Mouse (Mus musculus) ES-Bruce4 (cell line): ENCODE measurements around the gene Fcgrt. TPM values are rescaled to one million over a fixed set of nuclear protein-coding genes. Genes with fewer than 3 reads are reported as not detected.

Experiments used
- H3K27ac ChIP-seq: 2 replicates; pipeline ENCODE4 v1.5.1; 2012; ENCODE audit warnings: low read length, inconsistent platforms; ENCODE audit not compliant: insufficient read depth
- H3K27me3 ChIP-seq: 2 replicates; pipeline ENCODE4 v1.6.1; 2012; ENCODE audit warnings: mild to moderate bottlenecking, low read length, inconsistent platforms; ENCODE audit not compliant: control insufficient read depth, poor library complexity, insufficient read depth, severe bottlenecking
- H3K36me3 ChIP-seq: 2 replicates; pipeline ENCODE4 v1.6.1; 2012; ENCODE audit warnings: inconsistent platforms, mild to moderate bottlenecking, low read length, moderate library complexity; ENCODE audit not compliant: control insufficient read depth, poor library complexity, insufficient read depth, severe bottlenecking
- H3K4me1 ChIP-seq: one replicate; pipeline ENCODE4 v1.8.1; 2011; ENCODE audit warnings: low read length; ENCODE audit not compliant: control insufficient read depth, insufficient read depth
- H3K4me3 ChIP-seq: 2 replicates; pipeline ENCODE4 v1.5.1; 2011; ENCODE audit warnings: low read depth, mild to moderate bottlenecking, low read length
- H3K9ac ChIP-seq: 2 replicates; pipeline ENCODE4 v1.6.1; 2012; ENCODE audit warnings: low read depth, mild to moderate bottlenecking, inconsistent platforms; ENCODE audit not compliant: poor library complexity, severe bottlenecking
- H3K9me3 ChIP-seq: replicated peaks from 2 replicates; pipeline ENCODE4 v1.6.1; 2012; ENCODE audit warnings: mild to moderate bottlenecking, low read length, inconsistent platforms; ENCODE audit not compliant: control insufficient read depth, poor library complexity, insufficient read depth, severe bottlenecking
- CTCF ChIP-seq: IDR thresholded peaks from one replicate; pipeline ENCODE4 v1.8.1; 2011; ENCODE audit warnings: low read depth, low read length
- EP300 ChIP-seq: IDR thresholded peaks from 2 replicates; pipeline ENCODE4 v1.6.1; 2011; ENCODE audit warnings: low read depth, low read length; ENCODE audit not compliant: insufficient read depth
- POLR2A ChIP-seq: IDR thresholded peaks from one replicate; pipeline ENCODE4 v1.8.1; 2011; ENCODE audit warnings: low read length; ENCODE audit not compliant: insufficient read depth
- polyA plus RNA-seq: library from polyadenylated mRNA; stranded (reverse); fragments of >200 nt; gene quantifications from 2 replicates; pipeline ENCODE4 v1.2.4, GENCODE M21; 2011; ENCODE audit warnings: low read depth; ENCODE audit not compliant: missing spikeins, insufficient read depth, insufficient read length

Gene Fcgrt
- polyA plus RNA-seq, 1 experiment, result 2.0 TPM

- H3K27ac ChIP-seq, result peak within 1 kb of the TSS; percentile 82
- peak within 1 kb of the TSS; percentile 98 for H3K4me3 ChIP-seq
- TF ChIP-seq EP300, result peak; percentile 13; the same call in 1 of the 2 replicates
- no peak for TF ChIP-seq CTCF
- no peaks in the 10 kb centered on the region for H3K9me3 ChIP-seq
- H3K27me3 ChIP-seq, result no peaks in the 10 kb centered on the region
- no peaks in the 10 kb centered on the region for H3K36me3 ChIP-seq
- H3K9ac ChIP-seq, result peak within 1 kb of the TSS; percentile 44
- H3K4me1 ChIP-seq, result no peaks in the 10 kb centered on the region
Measured at GRCm38 (mm10) chr7:45062239-45062835, 41.3 kb downstream of the Fcgrt start, which contains the start of the genes Nosip and Prrg2. Nosip (plus strand) TSS chr7:45062429. Prrg2 (minus strand) TSS chr7:45062677.

GRCm38 (mm10) chr7:45061532-45062075 lies 42.0 kb downstream of the Fcgrt start:
- H3K36me3 ChIP-seq, result no peaks in the 10 kb centered on the region
- H3K27me3 ChIP-seq, result no peaks in the 10 kb centered on the region
- TF ChIP-seq POLR2A (no peak), CTCF (no peak), EP300 (no peak)
- H3K27ac ChIP-seq, result no peak overlapping the region
- H3K9ac ChIP-seq, result peak overlapping the region; percentile 15; the same call in 1 of the 2 replicates
- no peaks in the 10 kb centered on the region for H3K9me3 ChIP-seq
- no peaks in the 10 kb centered on the region for H3K4me1 ChIP-seq
- H3K4me3 ChIP-seq, result peak overlapping the region; percentile 54

GRCm38 (mm10) chr7:45060632-45061122 lies 43.0 kb downstream of the Fcgrt start:
- Histone ChIP-seq H3K4me3 (no peak overlapping the region), H3K27me3 (no peaks in the 10 kb centered on the region), H3K4me1 (no peaks in the 10 kb centered on the region), H3K9ac (no peak overlapping the region), H3K27ac (no peak overlapping the region), H3K9me3 (no peaks in the 10 kb centered on the region), H3K36me3 (no peaks in the 10 kb centered on the region)
- TF ChIP-seq POLR2A (no peak), CTCF (no peak), EP300 (no peak)

GRCm38 (mm10) chr7:45058607-45059571 lies 44.8 kb downstream of the Fcgrt start:
- Histone ChIP-seq H3K9ac (no peak overlapping the region), H3K9me3 (no peaks in the 10 kb centered on the region), H3K4me3 (no peak overlapping the region), H3K27ac (no peak overlapping the region), H3K4me1 (no peaks in the 10 kb centered on the region), H3K27me3 (no peaks in the 10 kb centered on the region), H3K36me3 (no peaks in the 10 kb centered on the region)
- TF ChIP-seq POLR2A (no peak), CTCF (no peak), EP300 (no peak)

- no peak for TF ChIP-seq EP300
- no peak for TF ChIP-seq POLR2A
- TF ChIP-seq CTCF, result no peak
- Histone ChIP-seq H3K27ac (no peak overlapping the region), H3K9ac (no peak overlapping the region), H3K4me1 (no peaks in the 10 kb centered on the region), H3K27me3 (no peaks in the 10 kb centered on the region), H3K36me3 (no peaks in the 10 kb centered on the region), H3K4me3 (no peak overlapping the region), H3K9me3 (no peaks in the 10 kb centered on the region)
Measured at GRCm38 (mm10) chr7:45056972-45057348, 46.7 kb downstream of the Fcgrt start.
